Mouse (Mus musculus) hindbrain, embryonic 12.5 days (tissue): ENCODE data around the gene 1500009L16Rik. TPM values are rescaled to one million over a fixed set of nuclear protein-coding genes. Genes with fewer than 3 reads are reported as not detected.

Source experiments
- ATAC-seq: fragments of 200-750 bp; cut with Nextera tagmentation; 2 replicates; pipeline ENCODE4 v1.8.0; 2017; ENCODE audit warnings: moderate TSS enrichment; ENCODE audit not compliant: low FRiP score
- H3K27ac ChIP-seq: fragments of 300-500 bp; sonication (generic); 2 replicates; pipeline ENCODE4 v1.5.1; 2016; ENCODE audit warnings: mild to moderate bottlenecking
- H3K27me3 ChIP-seq: fragments of 300-500 bp; sonication (generic); 2 replicates; pipeline ENCODE4 v1.6.1; 2016; ENCODE audit warnings: mild to moderate bottlenecking
- H3K36me3 ChIP-seq: fragments of 300-500 bp; sonication (generic); 2 replicates; pipeline ENCODE4 v1.6.1; 2016; ENCODE audit warnings: mild to moderate bottlenecking
- H3K4me1 ChIP-seq: fragments of 300-500 bp; sonication (generic); 2 replicates; pipeline ENCODE4 v1.6.1; 2016
- H3K4me2 ChIP-seq: fragments of 300-500 bp; sonication (generic); replicated peaks from 2 replicates; pipeline ENCODE4 v1.6.1; 2016; ENCODE audit warnings: mild to moderate bottlenecking
- H3K4me3 ChIP-seq: fragments of 300-500 bp; sonication (generic); 2 replicates; pipeline ENCODE4 v1.5.1; 2016; ENCODE audit warnings: mild to moderate bottlenecking
- H3K9ac ChIP-seq: fragments of 300-500 bp; sonication (generic); 2 replicates; pipeline ENCODE4 v1.6.1; 2016; ENCODE audit warnings: mild to moderate bottlenecking, moderate library complexity
- H3K9me3 ChIP-seq: fragments of 300-500 bp; sonication (generic); replicated peaks from 2 replicates; pipeline ENCODE4 v1.6.1; 2016; ENCODE audit warnings: mild to moderate bottlenecking
- WGBS: fragments of 180-500 bp; shearing (Covaris S2); methylation state at CpG from one replicate; pipeline ENCODE4 v1.1.7; 2016; 5-methylcytosine and 5-hydroxymethylcytosine counted together
- polyA plus RNA-seq: library from polyadenylated mRNA; unstranded; fragments of >200 nt; fragmentation: Nextera tagmentation; extraction: Ambion mirVana; gene quantifications from 2 replicates; pipeline ENCODE4 v1.2.1, GENCODE M21; 2016

1500009L16Rik gene
- polyA plus RNA-seq, 1 experiment from 2014 or later: 40.3 TPM

- Histone ChIP-seq H3K9ac (no peak overlapping the region), H3K4me2 (no peak overlapping the region), H3K27me3 (no peaks in the 10 kb centered on the region), H3K9me3 (no peaks in the 10 kb centered on the region), H3K4me1 (peaks cover 10% of the 10 kb centered on the region; the same call in 1 of the 2 replicates), H3K4me3 (no peak overlapping the region), H3K27ac (no peak overlapping the region), H3K36me3 (no peaks in the 10 kb centered on the region)
- no peak for ATAC-seq
- 88% methylated on average over 5 of the region's 5 CpGs for WGBS
These were observed 5.2 kb downstream of the 1500009L16Rik start for GRCm38 (mm10) chr10:83727846-83728245.

- Histone ChIP-seq H3K4me3 (no peak overlapping the region), H3K4me2 (no peak overlapping the region), H3K9me3 (no peaks in the 10 kb centered on the region), H3K27me3 (no peaks in the 10 kb centered on the region), H3K9ac (no peak overlapping the region), H3K4me1 (peaks cover 9% of the 10 kb centered on the region; the same call in 1 of the 2 replicates), H3K27ac (no peak overlapping the region), H3K36me3 (no peaks in the 10 kb centered on the region)
- 70% methylated on average over 6 of the region's 6 CpGs for WGBS
- 0 out of 2 replicates have a peak, but pooled peaks have one; percentile 16 for ATAC-seq
These were observed 5.9 kb downstream of the 1500009L16Rik start for GRCm38 (mm10) chr10:83728529-83728928.

GRCm38 (mm10) chr10:83729076-83729475 lies 6.4 kb downstream of the 1500009L16Rik start:
- Histone ChIP-seq H3K27me3 (no peaks in the 10 kb centered on the region), H3K4me1 (peaks cover 5% of the 10 kb centered on the region; the same call in 1 of the 2 replicates), H3K4me2 (no peak overlapping the region), H3K9ac (no peak overlapping the region), H3K27ac (no peak overlapping the region), H3K4me3 (no peak overlapping the region), H3K36me3 (no peaks in the 10 kb centered on the region), H3K9me3 (no peaks in the 10 kb centered on the region)
- WGBS: 74% methylated on average over 3 of the region's 3 CpGs
- ATAC-seq: 0 out of 2 replicates have a peak, but pooled peaks have one; percentile 32

- Histone ChIP-seq H3K4me2 (no peak overlapping the region), H3K27me3 (no peaks in the 10 kb centered on the region), H3K9me3 (no peaks in the 10 kb centered on the region), H3K36me3 (no peaks in the 10 kb centered on the region), H3K27ac (no peak overlapping the region), H3K4me3 (no peak overlapping the region), H3K9ac (no peak overlapping the region), H3K4me1 (peaks cover 5% of the 10 kb centered on the region; the same call in 1 of the 2 replicates)
- peak; percentile 38; the same call in 1 of the 2 replicates for ATAC-seq
- WGBS: 31% methylated on average over 7 of the region's 7 CpGs
These were observed 6.8 kb downstream of the 1500009L16Rik start for GRCm38 (mm10) chr10:83729492-83729891.

GRCm38 (mm10) chr10:83733725-83734124 lies 11.1 kb downstream of the 1500009L16Rik start:
- peaks cover 8% of the 10 kb centered on the region; the same call in 1 of the 2 replicates for H3K4me1 ChIP-seq
- H3K36me3 ChIP-seq: no peaks in the 10 kb centered on the region
- H3K4me3 ChIP-seq: no peak overlapping the region
- no peaks in the 10 kb centered on the region for H3K9me3 ChIP-seq
- no peak overlapping the region for H3K4me2 ChIP-seq
- 93% methylated on average over 4 of the region's 4 CpGs for WGBS
- no peak for ATAC-seq
- H3K9ac ChIP-seq: no peak overlapping the region
- no peak overlapping the region for H3K27ac ChIP-seq
- no peaks in the 10 kb centered on the region for H3K27me3 ChIP-seq

- no peaks in the 10 kb centered on the region for H3K27me3 ChIP-seq
- H3K9ac ChIP-seq: no peak overlapping the region
- no peak overlapping the region for H3K27ac ChIP-seq
- H3K9me3 ChIP-seq: peaks cover 5% of the 10 kb centered on the region; the same call in 1 of the 2 replicates
- H3K4me1 ChIP-seq: 0 out of 2 replicates have a peak, but pooled peaks cover 3% of the 10 kb centered on the region
- no peaks in the 10 kb centered on the region for H3K36me3 ChIP-seq
- no peak overlapping the region for H3K4me3 ChIP-seq
- no peak for ATAC-seq
- WGBS: 85% methylated on average over 15 of the region's 15 CpGs
- H3K4me2 ChIP-seq: no peak overlapping the region
These were observed 16.5 kb downstream of the 1500009L16Rik start for GRCm38 (mm10) chr10:83738996-83739655.

GRCm38 (mm10) chr10:83744656-83745055 lies 22.0 kb downstream of the 1500009L16Rik start:
- H3K4me2 ChIP-seq: no peak overlapping the region
- no peak for ATAC-seq

GRCm38 (mm10) chr10:83753056-83753455 lies 30.4 kb downstream of the 1500009L16Rik start:
- H3K4me3 ChIP-seq: no peak overlapping the region
- no peaks in the 10 kb centered on the region for H3K4me1 ChIP-seq
- no peak overlapping the region for H3K9ac ChIP-seq
- H3K36me3 ChIP-seq: no peaks in the 10 kb centered on the region
- H3K27me3 ChIP-seq: no peaks in the 10 kb centered on the region
- WGBS: 92% methylated on average over 1 of the region's 1 CpGs
- no peaks in the 10 kb centered on the region for H3K9me3 ChIP-seq
- no peak overlapping the region for H3K4me2 ChIP-seq
- H3K27ac ChIP-seq: no peak overlapping the region
- ATAC-seq: no peak

More at GRCm38 (mm10) chr10:83744656-83745055, 22.0 kb downstream of the 1500009L16Rik start:
- Histone ChIP-seq H3K9ac (no peak overlapping the region), H3K36me3 (no peaks in the 10 kb centered on the region), H3K4me1 (no peaks in the 10 kb centered on the region), H3K27ac (no peak overlapping the region), H3K9me3 (peaks cover 5% of the 10 kb centered on the region; the same call in 1 of the 2 replicates), H3K27me3 (no peaks in the 10 kb centered on the region), H3K4me3 (no peak overlapping the region)
- 88% methylated on average over 3 of the region's 3 CpGs for WGBS

- no peak for ATAC-seq
- Histone ChIP-seq H3K4me2 (no peak overlapping the region), H3K36me3 (0 out of 2 replicates have a peak, but pooled peaks cover 3% of the 10 kb centered on the region), H3K27me3 (no peaks in the 10 kb centered on the region), H3K4me3 (no peak overlapping the region), H3K9me3 (no peaks in the 10 kb centered on the region), H3K9ac (no peak overlapping the region), H3K4me1 (peaks cover 9% of the 10 kb centered on the region), H3K27ac (no peak overlapping the region)
- WGBS: 86% methylated on average over 17 of the region's 17 CpGs
These were observed 34.8 kb downstream of the 1500009L16Rik start for GRCm38 (mm10) chr10:83757343-83757962.

- no peak overlapping the region for H3K4me3 ChIP-seq
- H3K9ac ChIP-seq: no peak overlapping the region
- H3K4me2 ChIP-seq: no peak overlapping the region
- no peaks in the 10 kb centered on the region for H3K27me3 ChIP-seq
- ATAC-seq: no peak
- WGBS: 89% methylated on average over 13 of the region's 13 CpGs
- H3K27ac ChIP-seq: no peak overlapping the region
- H3K4me1 ChIP-seq: peaks cover 9% of the 10 kb centered on the region
- 0 out of 2 replicates have a peak, but pooled peaks cover 3% of the 10 kb centered on the region for H3K36me3 ChIP-seq
- H3K9me3 ChIP-seq: no peaks in the 10 kb centered on the region
These were observed 36.1 kb downstream of the 1500009L16Rik start for GRCm38 (mm10) chr10:83758732-83759131.

GRCm38 (mm10) chr10:83760535-83760934 lies 37.9 kb downstream of the 1500009L16Rik start:
- Histone ChIP-seq H3K9ac (no peak overlapping the region), H3K9me3 (0 out of 2 replicates have a peak, but pooled peaks cover 7% of the 10 kb centered on the region), H3K27me3 (no peaks in the 10 kb centered on the region), H3K27ac (no peak overlapping the region), H3K36me3 (0 out of 2 replicates have a peak, but pooled peaks cover 5% of the 10 kb centered on the region), H3K4me3 (no peak overlapping the region), H3K4me1 (peaks cover 9% of the 10 kb centered on the region), H3K4me2 (no peak overlapping the region)
- no peak for ATAC-seq
- WGBS: 47% methylated on average over 2 of the region's 2 CpGs

- Histone ChIP-seq H3K4me2 (no peak overlapping the region), H3K9ac (no peak overlapping the region), H3K4me1 (peaks cover 9% of the 10 kb centered on the region), H3K36me3 (0 out of 2 replicates have a peak, but pooled peaks cover 5% of the 10 kb centered on the region), H3K9me3 (0 out of 2 replicates have a peak, but pooled peaks cover 7% of the 10 kb centered on the region), H3K27me3 (no peaks in the 10 kb centered on the region), H3K27ac (no peak overlapping the region), H3K4me3 (no peak overlapping the region)
- 87% methylated on average over 4 of the region's 4 CpGs for WGBS
- ATAC-seq: no peak
These were observed 41.2 kb downstream of the 1500009L16Rik start for GRCm38 (mm10) chr10:83763891-83764290.
